Mouse (Mus musculus): Measurements from ENCODE around the gene Rapgef4.

DNA sequence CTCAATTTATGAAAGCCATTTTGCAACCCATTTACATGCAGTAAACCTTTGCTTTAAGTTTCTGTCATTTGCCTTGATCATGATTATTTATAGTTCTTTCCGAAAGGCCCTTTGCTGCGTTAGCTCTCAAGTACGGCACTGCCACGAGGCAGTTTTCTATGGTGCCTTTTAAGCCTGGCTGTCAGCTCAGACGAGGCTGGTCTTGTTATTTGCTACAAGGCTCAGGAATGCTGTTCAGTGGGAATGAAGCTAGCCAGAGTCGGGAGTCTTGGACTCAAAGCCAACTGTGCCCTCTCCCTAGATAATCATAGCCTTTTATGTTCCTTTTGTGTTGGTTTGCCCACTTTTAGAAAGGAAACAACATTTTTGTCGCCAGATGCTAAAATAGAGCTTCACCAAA lies 240.7 kb downstream of the Rapgef4 start:
- TF ChIP-seq POLR2A (IDR thresholded peaks at IDR 0.05; ENCODE audit: insufficient read depth, low read depth, low read length), result no peak
- no peak for TF ChIP-seq CTCF (IDR thresholded peaks at IDR 0.05)

Measured in heart, adult 2 months (tissue).